8 mouse cellular contexts compared by ENCODE assay signal in genomic region chr1:171033756-171034155, GRCm38 (mm10). TPM values are rescaled to one million over a fixed set of nuclear protein-coding genes. Genes with fewer than 3 reads are reported as not detected.
DNase-seq lines count a peak whose midpoint lies in the region; ATAC-seq lines count a peak whose summit lies in the region.

No protein-coding gene starts in this region.

- peak; percentile 67 for DNase-seq in adipocyte (ENCODE audit: low spot score)
- DNase-seq in embryo, embryonic 10 days (ENCODE audit: low spot score), result peak; percentile 93
- DNase-seq in gastrocnemius, postnatal 10 days, result peak; percentile 73
- peak; percentile 88 for DNase-seq in induced T-regulatory cell, adult 2 months (ENCODE audit: low read depth)
- DNase-seq in left cerebral cortex, postnatal 10 days (ENCODE audit: extremely low spot score in 1 of 2, low spot score in 2 of 2), result peak; percentile 80 to 87
- DNase-seq in right cerebral cortex, postnatal 10 days (ENCODE audit: low spot score in 2 of 2), result peak; percentile 89 to 92
- peak; percentile 83 for DNase-seq in urinary bladder, postnatal 25 days (ENCODE audit: low spot score)

- ATAC-seq in megakaryocyte progenitor cell, adult 5-6 weeks (replicated peaks; ENCODE audit: poor library complexity), result peak; percentile 49

- intact Hi-C loops in left cerebral cortex, postnatal 10 days (cut with DNase I), result no loop called here

RNA-seq across cellular contexts. Expression of gene Fcgr4, which starts 15.0 kb away (rescaled TPM):
- under 1 TPM; 0.19 to 0.41 TPM for total RNA-seq in gastrocnemius, postnatal 10 days (2021)
- not detected for total RNA-seq in left cerebral cortex, postnatal 10 days (2021)
- 5.4 and 10.5 TPM in 2 replicates for total RNA-seq in megakaryocyte progenitor cell, adult 5-6 weeks (2015)
- total RNA-seq in megakaryocyte progenitor cell, adult 5-6 weeks (2017), result 7.7 and 8.0 TPM in 2 replicates

RNA-seq across cellular contexts. Expression of gene Fcgr3, which starts 31.0 kb away (rescaled TPM):
- 1 to 10 TPM; 9.3 to 9.4 TPM for total RNA-seq in gastrocnemius, postnatal 10 days (2021)
- total RNA-seq in left cerebral cortex, postnatal 10 days (2021), result 10 to 100 TPM; 12.5 to 14.2 TPM
- total RNA-seq in megakaryocyte progenitor cell, adult 5-6 weeks (2015), result 384 and 416 TPM in 2 replicates
- total RNA-seq in megakaryocyte progenitor cell, adult 5-6 weeks (2017), result 406 and 474 TPM in 2 replicates

RNA-seq across cellular contexts. Expression of gene Fcgr2b, which starts 57.4 kb away (rescaled TPM):
- total RNA-seq in gastrocnemius, postnatal 10 days (2021), result 1 to 10 TPM; 6.2 to 6.9 TPM
- 1 to 10 TPM; 3.8 to 5.4 TPM for total RNA-seq in left cerebral cortex, postnatal 10 days (2021)
- 142 and 144 TPM in 2 replicates for total RNA-seq in megakaryocyte progenitor cell, adult 5-6 weeks (2015)
- 99.9 and 118 TPM in 2 replicates for total RNA-seq in megakaryocyte progenitor cell, adult 5-6 weeks (2017)

Comparison
In these comparisons a context has a peak if more than half of its experiments do, and no peak if none do; other contexts are left out.
1. Peak in every context shown above with its lines: DNase-seq and ATAC-seq.
2. RNA of gene Fcgr4, which starts 15.0 kb away (total RNA-seq): 5.4 to 10.5 TPM in megakaryocyte progenitor cell, adult 5-6 weeks; 0.19 to 0.41 TPM in gastrocnemius, postnatal 10 days and not detected in left cerebral cortex, postnatal 10 days; every median in the first group is over 4 times any median in the second.
3. RNA of gene Fcgr3, which starts 31.0 kb away (total RNA-seq): 384 to 474 TPM in megakaryocyte progenitor cell, adult 5-6 weeks; 12.5 to 14.2 TPM in left cerebral cortex, postnatal 10 days and 9.3 to 9.4 TPM in gastrocnemius, postnatal 10 days; every median in the first group is over 10 times any median in the second.
4. RNA of gene Fcgr2b, which starts 57.4 kb away (total RNA-seq): 99.9 to 144 TPM in megakaryocyte progenitor cell, adult 5-6 weeks; 6.2 to 6.9 TPM in gastrocnemius, postnatal 10 days and 3.8 to 5.4 TPM in left cerebral cortex, postnatal 10 days; every median in the first group is over 10 times any median in the second.